Mouse (Mus musculus) midbrain, postnatal 0 days (tissue): ENCODE data around the gene Cab39l. TPM values are rescaled to one million over a fixed set of nuclear protein-coding genes. Genes with fewer than 3 reads are reported as not detected.

ENCODE experiments used
- ATAC-seq: fragments of 200-750 bp; cut with Nextera tagmentation; 2 replicates; pipeline ENCODE4 v1.8.0; 2017; ENCODE audit warnings: moderate number of reproducible peaks, mild to moderate bottlenecking, moderate TSS enrichment, moderate library complexity; ENCODE audit not compliant: low FRiP score
- DNase-seq: peaks from one replicate; pipeline ENCODE4 v3.0.0-alpha.2; 2015; ENCODE audit warnings: low spot score
- H3K27ac ChIP-seq: fragments of 300-500 bp; sonication (generic); 2 replicates; pipeline ENCODE4 v1.5.1; 2014; ENCODE audit warnings: low read depth, mild to moderate bottlenecking, low read length, mixed read lengths
- H3K27me3 ChIP-seq: fragments of 300-500 bp; sonication (generic); 2 replicates; pipeline ENCODE4 v1.6.1; 2014; ENCODE audit warnings: low read length, control low read depth, mixed read lengths; ENCODE audit not compliant: insufficient read depth
- H3K36me3 ChIP-seq: fragments of 300-500 bp; sonication (generic); 2 replicates; pipeline ENCODE4 v1.6.1; 2014; ENCODE audit warnings: low read length, control low read depth, mixed read lengths; ENCODE audit not compliant: insufficient read depth
- H3K4me1 ChIP-seq: fragments of 300-500 bp; sonication (generic); 2 replicates; pipeline ENCODE4 v1.6.1; 2014; ENCODE audit warnings: mild to moderate bottlenecking, control low read depth, antibody characterized with exemption, low read length, mixed read lengths; ENCODE audit not compliant: insufficient read depth
- H3K4me2 ChIP-seq: fragments of 300-500 bp; sonication (generic); 2 replicates; pipeline ENCODE4 v1.6.1; 2014; ENCODE audit warnings: low read depth, mild to moderate bottlenecking, low read length, mixed read lengths; ENCODE audit not compliant: poor library complexity, severe bottlenecking
- H3K4me3 ChIP-seq: fragments of 300-500 bp; sonication (generic); 2 replicates; pipeline ENCODE4 v1.5.1; 2014; ENCODE audit warnings: low read depth, mild to moderate bottlenecking, low read length, moderate library complexity
- H3K9ac ChIP-seq: fragments of 300-500 bp; sonication (generic); replicated peaks from 2 replicates; pipeline ENCODE4 v1.6.1; 2014; ENCODE audit warnings: mild to moderate bottlenecking, low read length, moderate library complexity, mixed read lengths; ENCODE audit not compliant: poor library complexity, severe bottlenecking
- H3K9me3 ChIP-seq: fragments of 300-500 bp; sonication (generic); 2 replicates; pipeline ENCODE4 v1.6.1; 2016; ENCODE audit warnings: low read length, control low read depth
- CTCF ChIP-seq: IDR thresholded peaks from 2 replicates; pipeline ENCODE4 v1.5.1; 2016; ENCODE audit warnings: antibody characterized with exemption, mild to moderate bottlenecking
- WGBS: fragments of 180-500 bp; shearing (Covaris S2); extraction: QIAGEN DNeasy Blood & Tissue Kit; methylation state at CpG from one replicate; pipeline ENCODE4 v1.1.7; 2014; 5-methylcytosine and 5-hydroxymethylcytosine counted together
- polyA plus RNA-seq: library from polyadenylated mRNA; unstranded; fragments of >200 nt; fragmentation: Nextera tagmentation; extraction: Ambion mirVana; gene quantifications from 2 replicates; pipeline ENCODE4 v1.2.1, GENCODE M21; 2015
- total RNA-seq: library from RNA; depleted of rRNA; stranded (reverse); fragments of >200 nt; gene quantifications from 2 replicates; pipeline ENCODE4 v1.2.3, GENCODE M21; 2014; rRNA removed

Gene Cab39l
- total and polyA plus RNA-seq, 2 experiments from 2014 or later, result 15.1 to 26.5 TPM

- no peaks in the 10 kb centered on the region for H3K36me3 ChIP-seq
- H3K4me3 ChIP-seq, result peak overlapping the region; percentile 69
- 36% methylated on average over 7 of the region's 7 CpGs for WGBS
- no peaks in the 10 kb centered on the region for H3K9me3 ChIP-seq
- H3K27me3 ChIP-seq, result peaks cover 4% of the 10 kb centered on the region; the same call in 1 of the 2 replicates
- no peak overlapping the region for H3K27ac ChIP-seq
- TF ChIP-seq CTCF, result peak; percentile 56
- peak; percentile 68 for DNase-seq
- peak overlapping the region; percentile 76 for H3K4me2 ChIP-seq
- no peak for ATAC-seq
- H3K9ac ChIP-seq, result no peak overlapping the region
- H3K4me1 ChIP-seq, result no peaks in the 10 kb centered on the region
These were observed 187.1 kb downstream of the Cab39l start for GRCm38 (mm10) chr14:59627823-59628222.

GRCm38 (mm10) chr14:59629308-59629707, 188.5 kb downstream of the Cab39l start:
- DNase-seq (no peak), ATAC-seq (no peak)
- H3K27me3 ChIP-seq, result no peaks in the 10 kb centered on the region
- TF ChIP-seq CTCF, result no peak
- H3K4me3 ChIP-seq, result no peak overlapping the region
- no peak overlapping the region for H3K4me2 ChIP-seq
- no peaks in the 10 kb centered on the region for H3K36me3 ChIP-seq
- no peaks in the 10 kb centered on the region for H3K4me1 ChIP-seq
- 85% methylated on average over 15 of the region's 15 CpGs for WGBS
- no peak overlapping the region for H3K9ac ChIP-seq
- H3K9me3 ChIP-seq, result no peaks in the 10 kb centered on the region
- no peak overlapping the region for H3K27ac ChIP-seq

GRCm38 (mm10) chr14:59630096-59630495, 189.3 kb downstream of the Cab39l start:
- Histone ChIP-seq H3K9me3 (no peaks in the 10 kb centered on the region), H3K36me3 (no peaks in the 10 kb centered on the region), H3K4me3 (no peak overlapping the region), H3K4me2 (no peak overlapping the region), H3K27ac (no peak overlapping the region), H3K27me3 (no peaks in the 10 kb centered on the region), H3K4me1 (no peaks in the 10 kb centered on the region), H3K9ac (no peak overlapping the region)
- no peak for TF ChIP-seq CTCF
- WGBS, result 88% methylated on average over 9 of the region's 9 CpGs
- ATAC-seq (no peak), DNase-seq (no peak)

GRCm38 (mm10) chr14:59632067-59632466, 191.3 kb downstream of the Cab39l start:
- DNase-seq, result no peak
- H3K27me3 ChIP-seq, result no peaks in the 10 kb centered on the region
- WGBS, result 96% methylated on average over 6 of the region's 6 CpGs
- H3K4me3 ChIP-seq, result no peak overlapping the region
- TF ChIP-seq CTCF, result no peak
- H3K4me2 ChIP-seq, result no peak overlapping the region
- H3K4me1 ChIP-seq, result no peaks in the 10 kb centered on the region
- H3K27ac ChIP-seq, result no peak overlapping the region
- no peak for ATAC-seq
- no peaks in the 10 kb centered on the region for H3K36me3 ChIP-seq
- H3K9me3 ChIP-seq, result no peaks in the 10 kb centered on the region
- H3K9ac ChIP-seq, result no peak overlapping the region

GRCm38 (mm10) chr14:59633295-59633898, 192.6 kb downstream of the Cab39l start:
- no peaks in the 10 kb centered on the region for H3K4me1 ChIP-seq
- no peak for TF ChIP-seq CTCF
- H3K4me2 ChIP-seq, result no peak overlapping the region
- no peak overlapping the region for H3K9ac ChIP-seq
- ATAC-seq, result no peak
- H3K36me3 ChIP-seq, result no peaks in the 10 kb centered on the region
- H3K9me3 ChIP-seq, result no peaks in the 10 kb centered on the region
- DNase-seq, result no peak
- H3K27me3 ChIP-seq, result no peaks in the 10 kb centered on the region
- H3K27ac ChIP-seq, result no peak overlapping the region
- WGBS, result 87% methylated on average over 5 of the region's 5 CpGs
- H3K4me3 ChIP-seq, result no peak overlapping the region

- Histone ChIP-seq H3K27ac (no peak overlapping the region), H3K9me3 (no peaks in the 10 kb centered on the region), H3K4me2 (no peak overlapping the region), H3K36me3 (no peaks in the 10 kb centered on the region), H3K4me1 (no peaks in the 10 kb centered on the region), H3K9ac (no peak overlapping the region), H3K27me3 (no peaks in the 10 kb centered on the region), H3K4me3 (no peak overlapping the region)
- DNase-seq (no peak), ATAC-seq (no peak)
- TF ChIP-seq CTCF, result no peak
- WGBS, result 80% methylated on average over 9 of the region's 9 CpGs
These were observed 193.2 kb downstream of the Cab39l start for GRCm38 (mm10) chr14:59633988-59634387.

Other genes starting within 250 kb of the Cab39l start
- gene Rcbtb1, start 239.8 kb upstream of the Cab39l start, total RNA-seq, result 32.1 and 41.4 TPM in 2 replicates
- gene Rcbtb1, start 239.8 kb upstream of the Cab39l start, polyA plus RNA-seq, result 29.2 and 32.2 TPM in 2 replicates
- 0.76 TPM in 1 of 2 replicates, not detected in the other for gene Gm6904, start 180.8 kb upstream of the Cab39l start, total RNA-seq
- not detected in 2 replicates for gene Gm6904, start 180.8 kb upstream of the Cab39l start, polyA plus RNA-seq
- not detected in 2 replicates for gene Phf11a, start 143.4 kb upstream of the Cab39l start, total RNA-seq
- gene Phf11a, start 143.4 kb upstream of the Cab39l start, polyA plus RNA-seq, result not detected in 2 replicates
- 0.27 TPM in 1 of 2 replicates, not detected in the other for gene Phf11b, start 99.6 kb upstream of the Cab39l start, total RNA-seq
- 0.17 and 0.23 TPM in 2 replicates for gene Phf11b, start 99.6 kb upstream of the Cab39l start, polyA plus RNA-seq
- 0.11 and 0.42 TPM in 2 replicates for gene Phf11d, start 75.5 kb upstream of the Cab39l start, total RNA-seq
- 0.43 and 0.58 TPM in 2 replicates for gene Phf11d, start 75.5 kb upstream of the Cab39l start, polyA plus RNA-seq
- gene Phf11c, start 45.6 kb upstream of the Cab39l start, total RNA-seq, result 0.05 TPM in 1 of 2 replicates, not detected in the other
- gene Phf11c, start 45.6 kb upstream of the Cab39l start, polyA plus RNA-seq, result 0.05 and 0.06 TPM in 2 replicates
- 2.5 and 2.7 TPM in 2 replicates for gene Setdb2, start 88 bp upstream of the Cab39l start, total RNA-seq
- 4.2 and 4.3 TPM in 2 replicates for gene Setdb2, start 88 bp upstream of the Cab39l start, polyA plus RNA-seq
- gene Cdadc1, start 157.0 kb downstream of the Cab39l start, total RNA-seq, result 7.3 and 13.9 TPM in 2 replicates
- 32.5 and 36.6 TPM in 2 replicates for gene Cdadc1, start 157.0 kb downstream of the Cab39l start, polyA plus RNA-seq
- 15.1 and 21.0 TPM in 2 replicates for gene Shisa2, start 184.3 kb downstream of the Cab39l start, total RNA-seq
- 3.5 and 4.8 TPM in 2 replicates for gene Shisa2, start 184.3 kb downstream of the Cab39l start, polyA plus RNA-seq